Mouse (Mus musculus): ENCODE measurements around the gene Pan2.

DNA sequence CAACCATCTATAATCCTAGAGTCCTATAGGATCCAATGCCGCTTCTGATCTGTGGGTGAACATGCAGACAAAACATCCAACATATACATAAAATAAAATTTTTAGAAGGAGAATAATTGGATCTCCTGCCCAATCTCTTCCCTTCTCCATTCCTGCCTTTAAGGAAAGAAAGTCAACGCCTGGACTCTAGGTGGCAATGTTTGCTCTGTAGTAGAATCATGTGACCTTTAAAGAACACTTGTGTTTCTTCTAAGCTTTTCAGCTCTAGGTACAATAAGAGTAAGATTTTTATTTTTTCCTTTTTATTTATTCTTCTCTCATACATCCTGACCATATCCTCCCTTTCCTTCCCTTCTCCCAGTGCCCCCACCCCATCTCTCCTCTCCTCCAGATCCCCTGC, 31.3 kb upstream of the Pan2 start:
- TF ChIP-seq CTCF (IDR thresholded peaks at IDR 0.05) (peak; percentile 57), EP300 (IDR thresholded peaks at IDR 0.05; ENCODE audit: insufficient read depth, low read depth, low read length) (no peak), POLR2A (IDR thresholded peaks at IDR 0.05; ENCODE audit: insufficient read depth, low read depth, low read length) (no peak)
